Mouse (Mus musculus) megakaryocyte, embryonic 14.5 days (primary cell): ENCODE data around the gene Gkap1.

Experiments
- FLI1 ChIP-seq: IDR thresholded peaks from 2 replicates; pipeline ENCODE4 v1.6.1; 2012; ENCODE audit warnings: low read length, inconsistent platforms, mixed read lengths
- GATA1 ChIP-seq: IDR thresholded peaks from 3 replicates; pipeline ENCODE4 v1.6.1; 2012; ENCODE audit warnings: mixed read lengths, low read length, inconsistent platforms, borderline replicate concordance

DNA sequence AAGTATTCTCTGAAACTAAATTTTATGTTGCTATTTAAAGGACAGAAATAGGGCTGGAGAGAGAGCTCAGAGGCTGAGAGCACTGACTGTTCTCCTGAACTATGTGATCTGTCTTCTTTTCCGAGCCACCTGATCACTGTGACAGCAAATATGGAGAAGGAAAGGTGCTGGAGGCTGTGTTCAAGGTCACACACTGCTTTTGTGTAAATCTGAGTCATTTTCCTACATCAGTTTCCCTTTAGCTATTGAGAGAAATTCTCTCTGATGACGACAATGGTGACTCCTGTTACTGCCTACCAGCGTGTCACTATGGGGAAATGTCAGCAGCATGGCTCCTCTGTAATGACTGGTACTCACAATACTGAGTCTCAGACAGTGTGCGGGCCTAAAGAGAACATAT is 13.8 kb downstream of the Gkap1 start:
- no peak for TF ChIP-seq GATA1
- TF ChIP-seq FLI1 = no peak
